Mouse (Mus musculus) heart, adult 2 months (tissue): ENCODE measurements around the gene Mllt3. TPM values are rescaled to one million over a fixed set of nuclear protein-coding genes. Genes with fewer than 3 reads are reported as not detected.
A peak's percentile ranks its signal among the peaks of the same experiment; 100 is the strongest.

ENCODE experiments used
- DNase-seq, 2 experiments: peaks; one replicate each; pipeline ENCODE4 v3.0.0; 2021
- H3K27ac ChIP-seq: fragments of 200-600 bp; 2 replicates; pipeline ENCODE4 v1.8.1; 2022
- H3K27me3 ChIP-seq: fragments of 200-500 bp; 2 replicates; pipeline ENCODE4 v1.6.1; 2012; ENCODE audit warnings: mild to moderate bottlenecking, low read length, inconsistent platforms, mixed read lengths; ENCODE audit not compliant: control insufficient read depth, insufficient read depth
- H3K36me3 ChIP-seq: fragments of 200-500 bp; 2 replicates; pipeline ENCODE4 v1.6.1; 2012; ENCODE audit warnings: low read length, inconsistent platforms; ENCODE audit not compliant: control insufficient read depth, insufficient read depth
- H3K4me1 ChIP-seq: fragments of 200-500 bp; 2 replicates; pipeline ENCODE4 v1.6.1; 2011; ENCODE audit warnings: low read length; ENCODE audit not compliant: control insufficient read depth, insufficient read depth
- H3K4me3 ChIP-seq: fragments of 200-600 bp; 2 replicates; pipeline ENCODE4 v1.8.1; 2022
- H3K79me2 ChIP-seq: fragments of 200-500 bp; replicated peaks from 2 replicates; pipeline ENCODE4 v1.6.1; 2012; ENCODE audit warnings: mild to moderate bottlenecking, inconsistent platforms, low read length, moderate library complexity, mixed read lengths; ENCODE audit not compliant: control insufficient read depth, insufficient read depth
- H3K9ac ChIP-seq: fragments of 200-500 bp; 2 replicates; pipeline ENCODE4 v1.6.1; 2012; ENCODE audit warnings: low read depth, mild to moderate bottlenecking, control low read depth, inconsistent platforms, low read length, mixed read lengths
- CTCF ChIP-seq: fragments of 200-600 bp; IDR thresholded peaks from 2 replicates; pipeline ENCODE4 v1.8.1; 2022; ENCODE audit warnings: antibody characterized with exemption, mild to moderate bottlenecking, moderate library complexity
- EP300 ChIP-seq: fragments of 200-500 bp; IDR thresholded peaks from 2 replicates; pipeline ENCODE4 v1.6.1; 2011; ENCODE audit warnings: low read depth, low read length, control low read depth; ENCODE audit not compliant: insufficient read depth
- POLR2A ChIP-seq: fragments of 200-500 bp; IDR thresholded peaks from 2 replicates; pipeline ENCODE4 v1.6.1; 2011; ENCODE audit warnings: mild to moderate bottlenecking, low read depth, low read length, control low read depth; ENCODE audit not compliant: insufficient read depth
- WGBS: fragments of 180-500 bp; shearing (Covaris S2); methylation state at CpG from one replicate; pipeline ENCODE4 v1.1.7; 2018; 5-methylcytosine and 5-hydroxymethylcytosine counted together
- intact Hi-C: fragments of 180-260 bp; cut with DNase I; formaldehyde crosslinking; loops from one replicate; pipeline ENCODE4 v1.15.1; 2025
- polyA plus RNA-seq: library from polyadenylated mRNA; depleted of rRNA; stranded (reverse); fragments of >200 nt; gene quantifications from 2 replicates; pipeline ENCODE4 v1.2.3, GENCODE M21; 2012
- total RNA-seq, 2 experiments: library from RNA; stranded (reverse); gene quantifications; 2 replicates each; pipeline ENCODE4 v1.2.3; 2021

Mllt3 gene
- total and polyA plus RNA-seq, 3 experiments: 3.8 to 15.2 (median 11.0) TPM

DNA sequence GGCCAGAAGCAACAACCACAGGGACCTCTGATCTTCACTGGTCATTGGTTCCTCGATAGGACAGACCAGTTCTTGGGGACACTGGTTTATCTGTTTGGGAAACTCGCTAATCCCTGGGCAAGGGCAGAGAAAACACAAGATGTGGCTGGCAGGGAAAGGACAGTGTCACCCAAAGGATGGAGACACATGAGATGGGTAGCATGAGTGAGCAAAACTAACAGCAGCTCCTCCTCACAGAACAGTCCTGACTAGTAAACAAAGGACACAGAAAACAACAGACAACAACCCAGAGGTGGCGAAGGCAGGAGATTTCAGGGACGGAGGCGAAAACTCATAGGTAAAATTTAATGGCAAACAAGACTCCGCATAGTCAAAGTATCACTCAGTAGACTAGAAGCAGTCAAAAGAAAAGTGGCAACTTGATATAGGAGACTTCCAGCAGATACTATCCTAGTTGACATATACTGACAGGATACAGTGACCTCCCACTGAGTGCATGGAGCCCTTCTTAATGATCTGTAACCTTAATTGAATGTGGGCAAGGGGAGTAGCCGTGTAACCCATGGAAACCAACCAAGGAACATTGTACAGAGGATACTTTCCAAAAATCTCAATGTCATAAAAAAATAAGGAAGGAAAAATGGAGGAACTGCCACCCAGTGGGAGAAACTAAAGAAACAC is 93.5 kb downstream of the Mllt3 start:
- TF ChIP-seq CTCF (no peak), POLR2A (no peak), EP300 (no peak)
- intact Hi-C loops: no loop called here
- H3K79me2 ChIP-seq: no peaks in the 10 kb centered on the region; the same call in none of the 2 replicates
- no peaks in the 10 kb centered on the region for H3K27me3 ChIP-seq
- peaks cover 4% of the 10 kb centered on the region for H3K36me3 ChIP-seq
- H3K9ac ChIP-seq: no peak overlapping the region
- peaks cover 3% of the 10 kb centered on the region for H3K4me1 ChIP-seq
- no peak overlapping the region for H3K4me3 ChIP-seq
- H3K27ac ChIP-seq: no peak overlapping the region
- DNase-seq: no peak
- 91% methylated on average over 7 of the region's 7 CpGs for WGBS

GRCm38 (mm10) chr4:87936326-87936725 is 96.8 kb downstream of the Mllt3 start:
- Histone ChIP-seq H3K27me3 (no peaks in the 10 kb centered on the region), H3K4me1 (peaks cover 9% of the 10 kb centered on the region), H3K79me2 (no peaks in the 10 kb centered on the region; the same call in none of the 2 replicates), H3K9ac (no peak overlapping the region), H3K36me3 (peaks cover 9% of the 10 kb centered on the region), H3K27ac (no peak overlapping the region), H3K4me3 (no peak overlapping the region)
- TF ChIP-seq POLR2A (no peak), EP300 (no peak), CTCF (no peak)
- 15% methylated on average over 2 of the region's 2 CpGs for WGBS
- DNase-seq: peak in 1 of 2 experiments; percentile 13
- intact Hi-C loops: no loop called here

- Histone ChIP-seq H3K27ac (peak overlapping the region; percentile 61), H3K27me3 (no peaks in the 10 kb centered on the region), H3K79me2 (no peaks in the 10 kb centered on the region; the same call in 1 of the 2 replicates), H3K9ac (no peak overlapping the region), H3K4me3 (no peak overlapping the region), H3K4me1 (peaks cover 9% of the 10 kb centered on the region), H3K36me3 (peaks cover 9% of the 10 kb centered on the region)
- intact Hi-C loops: loop anchor here (5.0 kb wide), 1 partner anchor 98 kb away; the partner anchor contains the start of gene Mllt3
- no peak for DNase-seq
- TF ChIP-seq CTCF (no peak), EP300 (no peak), POLR2A (no peak)
- WGBS: 59% methylated on average over 4 of the region's 4 CpGs
Observed at GRCm38 (mm10) chr4:87933701-87934337, 99.3 kb downstream of the Mllt3 start.

DNA sequence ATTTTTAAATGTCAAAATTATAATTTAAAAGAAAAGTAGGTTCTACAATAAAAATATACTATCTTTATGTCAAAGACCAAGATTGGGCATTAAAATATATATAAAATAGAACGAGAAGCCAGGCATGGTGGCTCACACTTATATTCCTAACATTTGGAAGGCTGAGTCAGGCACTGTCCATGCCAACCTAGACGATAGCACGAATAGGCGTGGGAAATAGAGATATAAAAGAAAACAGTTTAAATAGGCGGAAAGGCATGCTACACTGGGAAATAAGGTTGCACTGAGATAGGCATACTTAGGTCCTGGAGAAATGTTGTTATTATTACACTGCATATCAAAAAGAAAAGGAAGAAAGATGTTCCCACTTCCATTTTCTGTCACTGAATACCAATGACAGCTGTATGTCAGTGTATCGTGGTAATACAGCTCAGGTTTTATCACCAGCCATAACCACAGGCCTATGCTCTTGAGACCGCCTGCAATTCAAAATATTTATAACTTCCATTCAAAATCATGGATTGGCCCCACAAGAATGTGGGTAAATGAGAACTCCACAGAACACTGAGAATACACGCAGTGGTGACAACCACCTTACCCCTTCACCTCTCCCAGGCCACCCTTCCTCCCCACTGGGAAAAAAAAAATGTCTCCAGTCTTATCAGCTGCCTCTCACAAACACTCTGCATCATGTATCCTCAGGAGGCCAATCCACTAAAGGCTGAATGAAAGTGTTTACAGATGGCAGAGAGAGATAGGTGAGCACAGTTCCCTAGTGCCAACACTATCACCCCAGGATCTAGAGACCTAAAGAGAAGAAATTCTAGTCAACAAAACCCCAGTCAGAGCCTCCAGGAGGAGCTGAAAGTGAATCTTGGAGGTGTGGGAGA is 102.6 kb downstream of the Mllt3 start:
- WGBS: 89% methylated on average over 8 of the region's 8 CpGs

GRCm38 (mm10) chr4:87928603-87929199 is 104.5 kb downstream of the Mllt3 start:
- Histone ChIP-seq H3K4me1 (peaks cover 1% of the 10 kb centered on the region), H3K27me3 (no peaks in the 10 kb centered on the region), H3K27ac (no peak overlapping the region), H3K36me3 (no peaks in the 10 kb centered on the region), H3K9ac (no peak overlapping the region), H3K4me3 (no peak overlapping the region), H3K79me2 (no peaks in the 10 kb centered on the region)
- WGBS: 69% methylated on average over 3 of the region's 3 CpGs
- no peak for DNase-seq
- intact Hi-C loops: no loop called here
- TF ChIP-seq CTCF (no peak), EP300 (no peak), POLR2A (no peak)

More for the DNA sequence above, 102.6 kb downstream of the Mllt3 start:
- TF ChIP-seq POLR2A: no peak
- TF ChIP-seq CTCF: no peak
- no peak for TF ChIP-seq EP300
- H3K79me2 ChIP-seq: no peaks in the 10 kb centered on the region
- peaks cover 6% of the 10 kb centered on the region for H3K4me1 ChIP-seq
- intact Hi-C loops: loop anchor here (5.0 kb wide), 1 partner anchor 102 kb away; the partner anchor contains the start of gene Mllt3
- H3K4me3 ChIP-seq: no peak overlapping the region
- H3K27ac ChIP-seq: no peak overlapping the region
- H3K27me3 ChIP-seq: no peaks in the 10 kb centered on the region
- no peak for DNase-seq
- no peak overlapping the region for H3K9ac ChIP-seq
- peaks cover 5% of the 10 kb centered on the region for H3K36me3 ChIP-seq
